ENCODE assay signal across 8 mouse cellular contexts in genomic region chr15:79545921-79546399, GRCm38 (mm10). TPM values are rescaled to one million over a fixed set of nuclear protein-coding genes. Genes with fewer than 3 reads are reported as not detected.
DNase-seq lines count a peak whose midpoint lies in the region; ATAC-seq and TF ChIP-seq lines count a peak whose summit lies in the region.

No protein-coding gene starts in this region.

- ATAC-seq in embryonic facial prominence, embryonic 13.5 days (ENCODE audit: insufficient number of reproducible peaks, insufficient read depth, low FRiP score, low TSS enrichment, low read depth): peak; percentile 38
- ATAC-seq in heart, embryonic 11.5 days (replicated peaks; ENCODE audit: insufficient number of reproducible peaks, low FRiP score, low TSS enrichment): peak; percentile 69
- ATAC-seq in kidney, postnatal 0 days (replicated peaks; ENCODE audit: low FRiP score, low read depth): peak; percentile 66

- H3K4me2 ChIP-seq in embryonic facial prominence, embryonic 13.5 days: peak overlapping the region; percentile 81
- H3K4me2 ChIP-seq in heart, embryonic 11.5 days: peak overlapping the region; percentile 91
- H3K4me2 ChIP-seq in kidney, postnatal 0 days (ENCODE audit: low read length): peak overlapping the region; percentile 67

- H3K9me3 ChIP-seq in embryonic facial prominence, embryonic 13.5 days: no peaks in the 10 kb centered on the region
- H3K9me3 ChIP-seq in heart, embryonic 11.5 days (replicated peaks; ENCODE audit: control insufficient read depth, low read length): no peaks in the 10 kb centered on the region
- no peaks in the 10 kb centered on the region for H3K9me3 ChIP-seq in kidney, postnatal 0 days (replicated peaks; ENCODE audit: low read length)

- no peaks in the 10 kb centered on the region for H3K27me3 ChIP-seq in embryonic facial prominence, embryonic 13.5 days
- no peaks in the 10 kb centered on the region for H3K27me3 ChIP-seq in heart, embryonic 11.5 days (ENCODE audit: control insufficient read depth, insufficient read depth, low read length)
- H3K27me3 ChIP-seq in kidney, postnatal 0 days (ENCODE audit: insufficient read depth, low read length): no peaks in the 10 kb centered on the region

- H3K36me3 ChIP-seq in embryonic facial prominence, embryonic 13.5 days: peaks cover 33% of the 10 kb centered on the region
- peaks cover 22% of the 10 kb centered on the region for H3K36me3 ChIP-seq in heart, embryonic 11.5 days (ENCODE audit: control insufficient read depth, insufficient read depth, low read length)
- peaks cover 20% of the 10 kb centered on the region for H3K36me3 ChIP-seq in kidney, postnatal 0 days (ENCODE audit: insufficient read depth, low read length)

- no peak for TF ChIP-seq CTCF in kidney, postnatal 0 days (IDR thresholded peaks at IDR 0.05; ENCODE audit: low read depth)

- H3K4me3 ChIP-seq in embryonic facial prominence, embryonic 13.5 days: peak overlapping the region; percentile 91
- peak overlapping the region; percentile 96 for H3K4me3 ChIP-seq in heart, embryonic 11.5 days (ENCODE audit: low read depth, low read length)
- H3K4me3 ChIP-seq in kidney, postnatal 0 days (replicated peaks; ENCODE audit: low read depth, low read length): peak overlapping the region; percentile 75

- H3K9ac ChIP-seq in embryonic facial prominence, embryonic 13.5 days: peak overlapping the region; percentile 99
- H3K9ac ChIP-seq in heart, embryonic 11.5 days (ENCODE audit: low read depth, low read length): peak overlapping the region; percentile 100
- peak overlapping the region; percentile 91 for H3K9ac ChIP-seq in kidney, postnatal 0 days (ENCODE audit: low read depth, low read length)

- peak; percentile 50 to 62 for DNase-seq in left cerebral cortex, postnatal 14 days (ENCODE audit: low spot score in 2 of 2)
- DNase-seq in left cerebral cortex, postnatal 36 days (ENCODE audit: low spot score in 2 of 2): no peak
- peak; percentile 66 for DNase-seq in adrenal gland, adult 8-10 months
- DNase-seq in kidney, postnatal 0 days (ENCODE audit: low spot score): peak; percentile 90
- peak; percentile 85 for DNase-seq in lung, postnatal 10 days
- DNase-seq in ovary, postnatal 14 days (ENCODE audit: low spot score): peak; percentile 56

- intact Hi-C loops in left cerebral cortex, postnatal 14 days (cut with DNase I): loop anchor here (5.0 kb wide), 1 partner anchor 61 kb away; the partner anchor contains the start of gene Dmc1
- intact Hi-C loops in left cerebral cortex, postnatal 36 days (cut with DNase I): loop anchor here (5.0 kb wide), 1 partner anchor 56 kb away; no protein-coding TSS in a partner anchor

- H3K4me1 ChIP-seq in embryonic facial prominence, embryonic 13.5 days: peaks cover 19% of the 10 kb centered on the region
- H3K4me1 ChIP-seq in heart, embryonic 11.5 days (ENCODE audit: control insufficient read depth, insufficient read depth, low read length): peaks cover 12% of the 10 kb centered on the region
- H3K4me1 ChIP-seq in kidney, postnatal 0 days (replicated peaks; ENCODE audit: insufficient read depth, low read length): no peaks in the 10 kb centered on the region; the same call in 1 of the 2 replicates

- WGBS in embryonic facial prominence, embryonic 13.5 days: under 1% methylated on average over 45 of the region's 52 CpGs
- WGBS in heart, embryonic 11.5 days (ENCODE audit: insufficient replicate concordance): under 1% methylated on average over 45 of the region's 52 CpGs
- WGBS in kidney, postnatal 0 days: under 1% methylated on average over 51 of the region's 52 CpGs

- peak overlapping the region; percentile 98 for H3K27ac ChIP-seq in embryonic facial prominence, embryonic 13.5 days
- H3K27ac ChIP-seq in heart, embryonic 11.5 days (ENCODE audit: low read depth, low read length): peak overlapping the region; percentile 97
- peak overlapping the region; percentile 99 for H3K27ac ChIP-seq in kidney, postnatal 0 days

RNA-seq across cellular contexts. Expression of gene Ddx17, which starts 0.6 kb away (rescaled TPM):
- total RNA-seq in left cerebral cortex, postnatal 14 days (2021): 100 to 1,000 TPM; 363 to 364 TPM
- 100 to 1,000 TPM; 265 to 366 TPM for total RNA-seq in left cerebral cortex, postnatal 36 days (2021)
- 100 to 1,000 TPM; 277 to 438 (median 365) TPM for total RNA-seq in adrenal gland, adult 8-10 months (2022)
- polyA plus RNA-seq in embryonic facial prominence, embryonic 13.5 days (2015; fragmentation: Nextera tagmentation; extraction: Ambion mirVana): 61.4 and 65.8 TPM in 2 replicates
- polyA plus RNA-seq in heart, embryonic 11.5 days (2014; fragmentation: Nextera tagmentation; extraction: Ambion mirVana): 50.6 and 60.1 TPM in 2 replicates
- polyA plus RNA-seq in kidney, postnatal 0 days (2015; fragmentation: Nextera tagmentation; extraction: Ambion mirVana): 38.6 and 39.9 TPM in 2 replicates

RNA-seq across cellular contexts. Expression of gene Kdelr3, which starts 29.7 kb away (rescaled TPM):
- total RNA-seq in left cerebral cortex, postnatal 14 days (2021): 1 to 10 TPM; 1.3 to 1.6 TPM
- total RNA-seq in left cerebral cortex, postnatal 36 days (2021): 1 to 10 TPM in 1 of 2 experiments, under 1 TPM in 1; 0.59 to 1.1 TPM
- total RNA-seq in adrenal gland, adult 8-10 months (2022): 1 to 10 TPM; 2.1 to 5.3 (median 2.8) TPM
- 89.9 and 99.5 TPM in 2 replicates for polyA plus RNA-seq in embryonic facial prominence, embryonic 13.5 days (2015; fragmentation: Nextera tagmentation; extraction: Ambion mirVana)
- 33.4 and 33.5 TPM in 2 replicates for polyA plus RNA-seq in heart, embryonic 11.5 days (2014; fragmentation: Nextera tagmentation; extraction: Ambion mirVana)
- 41.6 and 54.9 TPM in 2 replicates for polyA plus RNA-seq in kidney, postnatal 0 days (2015; fragmentation: Nextera tagmentation; extraction: Ambion mirVana)

RNA-seq across cellular contexts. Expression of gene Kcnj4, which starts 40.9 kb away (rescaled TPM):
- 100 to 1,000 TPM; 166 to 177 TPM for total RNA-seq in left cerebral cortex, postnatal 14 days (2021)
- 100 to 1,000 TPM; 207 to 223 TPM for total RNA-seq in left cerebral cortex, postnatal 36 days (2021)
- 1 to 10 TPM in 2 of 4 experiments, under 1 TPM in 2; 0.38 to 6.2 (median 2.8) TPM for total RNA-seq in adrenal gland, adult 8-10 months (2022)
- polyA plus RNA-seq in embryonic facial prominence, embryonic 13.5 days (2015; fragmentation: Nextera tagmentation; extraction: Ambion mirVana): not detected in 2 replicates
- polyA plus RNA-seq in heart, embryonic 11.5 days (2014; fragmentation: Nextera tagmentation; extraction: Ambion mirVana): 0.20 TPM in 1 of 2 replicates, not detected in the other
- 0.11 TPM in 1 of 2 replicates, not detected in the other for polyA plus RNA-seq in kidney, postnatal 0 days (2015; fragmentation: Nextera tagmentation; extraction: Ambion mirVana)

RNA-seq across cellular contexts. Expression of gene Dmc1, which starts 58.9 kb away (rescaled TPM):
- total RNA-seq in left cerebral cortex, postnatal 14 days (2021): under 1 TPM; 0.59 to 0.87 TPM
- 1 to 10 TPM; 1.3 to 1.4 TPM for total RNA-seq in left cerebral cortex, postnatal 36 days (2021)
- 1 to 10 TPM; 1.5 to 6.3 (median 2.7) TPM for total RNA-seq in adrenal gland, adult 8-10 months (2022)
- 2.2 TPM in 2 replicates for polyA plus RNA-seq in embryonic facial prominence, embryonic 13.5 days (2015; fragmentation: Nextera tagmentation; extraction: Ambion mirVana)
- 1.4 and 1.5 TPM in 2 replicates for polyA plus RNA-seq in heart, embryonic 11.5 days (2014; fragmentation: Nextera tagmentation; extraction: Ambion mirVana)
- polyA plus RNA-seq in kidney, postnatal 0 days (2015; fragmentation: Nextera tagmentation; extraction: Ambion mirVana): 1.7 and 1.9 TPM in 2 replicates

Comparison
In these comparisons a context has a peak if more than half of its experiments do, and no peak if none do; other contexts are left out.
1. DNase-seq: peak in left cerebral cortex, postnatal 14 days (2 of 2), adrenal gland, adult 8-10 months (single experiment), kidney, postnatal 0 days (single experiment), lung, postnatal 10 days (single experiment) and ovary, postnatal 14 days (single experiment); none in left cerebral cortex, postnatal 36 days (0 of 2).
2. RNA of gene Kcnj4, which starts 40.9 kb away (total RNA-seq): 207 to 223 TPM in left cerebral cortex, postnatal 36 days and 166 to 177 TPM in left cerebral cortex, postnatal 14 days; 0.38 to 6.2 TPM in adrenal gland, adult 8-10 months; every median in the first group is over 10 times any median in the second.
3. Peak in every context shown above with its lines, with median percentiles within 50 percentile points of each other: ATAC-seq, H3K27ac ChIP-seq, H3K4me2 ChIP-seq, H3K4me3 ChIP-seq and H3K9ac ChIP-seq.